Comparison of ENCODE assay signal across 22 mouse cellular contexts in the genomic region with DNA sequence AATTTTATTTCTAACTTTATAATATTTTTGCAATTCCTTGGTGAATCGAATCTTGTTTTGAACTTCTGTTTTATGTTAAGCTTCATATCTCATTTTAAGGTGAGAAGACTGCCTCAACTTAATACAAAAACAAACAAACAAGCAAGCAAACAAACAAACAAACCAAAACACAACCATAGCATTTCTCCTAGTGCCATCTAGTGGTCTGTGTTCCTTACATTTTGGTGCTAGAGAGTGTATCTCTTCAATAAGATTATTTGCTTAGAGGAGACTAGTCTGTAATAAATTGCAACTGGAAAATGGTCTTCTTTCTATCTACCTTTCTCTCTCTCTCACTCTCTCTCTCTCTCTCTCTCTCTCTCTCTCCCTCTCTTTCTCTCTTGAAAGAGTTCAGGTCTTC. TPM values are rescaled to one million over a fixed set of nuclear protein-coding genes. Genes with fewer than 3 reads are reported as not detected.
DNase-seq lines count a peak whose midpoint lies in the region; ATAC-seq and TF ChIP-seq lines count a peak whose summit lies in the region.
"Had no signal": no experiment of that assay in that cellular context is flagged by ENCODE, and none has a peak within 500 bp of the region (broad histone marks: within the 10 kb centered on the region; RNA-seq: fewer than 3 reads in every experiment).

No protein-coding gene starts in this region.

- H3K4me3 ChIP-seq in gastrocnemius, adult 2 months = no peak overlapping the region
- H3K4me3 ChIP-seq in layer of hippocampus, adult 2 months = no peak overlapping the region
- H3K4me3 ChIP-seq: embryonic facial prominence, embryonic 13.5 days; heart, embryonic 15.5 days; limb, embryonic 13.5 days; liver, embryonic 13.5 days; midbrain, embryonic 12.5 days; myocyte had no signal

- intact Hi-C loops in gastrocnemius, adult 2 months (cut with DNase I) = no loop called here

- ATAC-seq in cerebellum, adult (ENCODE audit: insufficient number of reproducible peaks, low FRiP score, low TSS enrichment) = no peak
- ATAC-seq: inflammation-experienced regulatory T-cells, adult 6 months had no signal

- DNase-seq in gastrocnemius, adult 2 months = no peak
- DNase-seq in gastrocnemius, adult 18-20 months (ENCODE audit: low spot score) = no peak
- DNase-seq in layer of hippocampus, adult 2 months (ENCODE audit: low spot score in 2 of 2) = no peak
- DNase-seq in layer of hippocampus, postnatal 10 days (ENCODE audit: low spot score in 2 of 2) = no peak
- peak; percentile 65 for DNase-seq in ES-CJ7 (ENCODE audit: low read depth, low spot score)
- peak; percentile 17 for DNase-seq in adipocyte (ENCODE audit: low spot score)
- DNase-seq in cerebellum, adult 11-12 months = no peak
- DNase-seq: gastrocnemius, postnatal 10 days; heart, adult 11 months; kidney, adult 9 months; kidney, postnatal 4 days; liver, embryonic 13.5 days; thymus, postnatal 4 days had no signal

- H3K27ac ChIP-seq in gastrocnemius, adult 2 months = no peak overlapping the region
- no peak overlapping the region for H3K27ac ChIP-seq in layer of hippocampus, adult 2 months
- H3K27ac ChIP-seq: embryonic facial prominence, embryonic 13.5 days; heart, embryonic 15.5 days; limb, embryonic 13.5 days; liver, embryonic 13.5 days; midbrain, embryonic 12.5 days had no signal

- peak; percentile 24; the same call in 1 of the 2 replicates for TF ChIP-seq CTCF in gastrocnemius, adult 2 months (IDR thresholded peaks at IDR 0.05)
- peak; percentile 68 for TF ChIP-seq CTCF in layer of hippocampus, adult 2 months (conservative IDR thresholded peaks at IDR 0.05)

RNA-seq across cellular contexts. Expression of a gene that starts 52.4 kb away (rescaled TPM):
- not detected for total RNA-seq in gastrocnemius, adult 2 months (2021)
- total RNA-seq in gastrocnemius, adult 18-20 months (2021) = not detected
- total RNA-seq in layer of hippocampus, adult 2 months (2021) = 100 to 1,000 TPM; 116 to 123 TPM
- total RNA-seq in layer of hippocampus, postnatal 10 days (2021) = 10 to 100 TPM; 84.1 to 86.1 TPM
- total RNA-seq: CH12.LX; hematopoietic stem cell, adult 5-6 weeks had no signal

Comparison
In these comparisons a context has a peak if more than half of its experiments do, and no peak if none do; other contexts are left out.
1. DNase-seq: peak in ES-CJ7 (single experiment) and adipocyte (single experiment); none in gastrocnemius, adult 2 months (single experiment), gastrocnemius, adult 18-20 months (single experiment), layer of hippocampus, adult 2 months (0 of 2), layer of hippocampus, postnatal 10 days (0 of 2) and cerebellum, adult 11-12 months (single experiment).
2. RNA of a gene that starts 52.4 kb away (total RNA-seq): 116 to 123 TPM in layer of hippocampus, adult 2 months and 84.1 to 86.1 TPM in layer of hippocampus, postnatal 10 days; not detected in gastrocnemius, adult 2 months and not detected in gastrocnemius, adult 18-20 months; every median in the first group is over 10 times any median in the second.